Mouse (Mus musculus) myocyte (in vitro differentiated cells): ENCODE measurements around the gene Btn1a1. TPM values are rescaled to one million over a fixed set of nuclear protein-coding genes. Genes with fewer than 3 reads are reported as not detected.

Experiments
- H3K27me3 ChIP-seq: one replicate; pipeline ENCODE4 v1.6.1; 2011; ENCODE audit not compliant: control insufficient read depth, insufficient read depth, insufficient read length
- H3K36me3 ChIP-seq: one replicate; pipeline ENCODE4 v1.6.1; 2011; ENCODE audit not compliant: control insufficient read depth, insufficient read depth
- H3K4me2 ChIP-seq: one replicate; pipeline ENCODE4 v1.6.1; 2011; ENCODE audit warnings: low read depth, control low read depth
- H3K4me3 ChIP-seq: one replicate; pipeline ENCODE4 v1.5.1; 2011; ENCODE audit warnings: mild to moderate bottlenecking, control low read depth, moderate library complexity
- H3K79me2 ChIP-seq: one replicate; pipeline ENCODE4 v1.6.1; 2011; ENCODE audit not compliant: control insufficient read depth, insufficient read depth
- H3ac ChIP-seq: one replicate; pipeline ENCODE4 v1.6.1; 2011; ENCODE audit not compliant: control insufficient read depth, insufficient read length
- CEBPB ChIP-seq: IDR thresholded peaks from 2 replicates; pipeline ENCODE4 v1.6.1; 2011; ENCODE audit warnings: mild to moderate bottlenecking, moderate library complexity; ENCODE audit not compliant: poor library complexity, insufficient read depth, severe bottlenecking
- E2F4 ChIP-seq: IDR thresholded peaks from one replicate; pipeline ENCODE4 v1.6.1; 2011; ENCODE audit warnings: mild to moderate bottlenecking, control low read depth, moderate library complexity; ENCODE audit not compliant: insufficient read depth
- MAX ChIP-seq: IDR thresholded peaks from one replicate; pipeline ENCODE4 v1.6.1; 2011; ENCODE audit warnings: low read depth, mild to moderate bottlenecking, control low read depth
- MYOD1 ChIP-seq, 3 experiments: IDR thresholded peaks; one replicate each; pipeline ENCODE4 v1.6.1; 2011; ENCODE audit warnings: control low read depth in 2 of 3, low read depth in 2 of 3, mild to moderate bottlenecking in 2 of 3, moderate library complexity in 1 of 3; ENCODE audit not compliant: insufficient read length in 2 of 3, control insufficient read depth in 1 of 3
- MYOG ChIP-seq, 3 experiments: IDR thresholded peaks; one replicate each; pipeline ENCODE4 v1.6.1; 2011; ENCODE audit warnings: control low read depth in 2 of 3, low read depth in 2 of 3, mild to moderate bottlenecking in 2 of 3; ENCODE audit not compliant: insufficient read length in 2 of 3, control insufficient read depth in 1 of 3, insufficient read depth in 1 of 3
- POLR2A ChIP-seq: IDR thresholded peaks from one replicate; pipeline ENCODE4 v1.6.1; 2011; ENCODE audit warnings: low read depth, mild to moderate bottlenecking, control low read depth, moderate library complexity; ENCODE audit not compliant: insufficient read length
- POLR2AphosphoS2 ChIP-seq: IDR thresholded peaks from one replicate; pipeline ENCODE4 v1.6.1; 2011; ENCODE audit warnings: low read depth, control low read depth; ENCODE audit not compliant: insufficient read length
- REST ChIP-seq: IDR thresholded peaks from one replicate; pipeline ENCODE4 v1.6.1; 2011; ENCODE audit warnings: mild to moderate bottlenecking, control low read depth, moderate library complexity; ENCODE audit not compliant: insufficient read depth, insufficient read length
- SRF ChIP-seq: IDR thresholded peaks from one replicate; pipeline ENCODE4 v1.6.1; 2011; ENCODE audit warnings: low read depth; ENCODE audit not compliant: control insufficient read depth, insufficient read length
- TCF12 ChIP-seq: IDR thresholded peaks from one replicate; pipeline ENCODE4 v1.6.1; 2011; ENCODE audit warnings: mild to moderate bottlenecking, control low read depth; ENCODE audit not compliant: poor library complexity, insufficient read depth, severe bottlenecking
- TCF3 ChIP-seq: IDR thresholded peaks from one replicate; pipeline ENCODE4 v1.6.1; 2011; ENCODE audit warnings: low read depth, control low read depth; ENCODE audit not compliant: insufficient read length
- USF1 ChIP-seq: IDR thresholded peaks from one replicate; pipeline ENCODE4 v1.6.1; 2011; ENCODE audit warnings: low read depth, mild to moderate bottlenecking, control low read depth, moderate library complexity
- polyA plus RNA-seq: library from polyadenylated mRNA; unstranded; fragments of >200 nt; fragmentation: generic; extraction: Trizol; gene quantifications from one replicate; pipeline ENCODE4 v1.2.1, GENCODE M21; 2012; ENCODE audit warnings: missing spikeins

The Btn1a1 gene
- polyA plus RNA-seq, 1 experiment, result 0.02 TPM

GRCm38 (mm10) chr13:23434426-23434825, 31.3 kb downstream of the Btn1a1 start:
- no peak overlapping the region for H3K4me2 ChIP-seq
- no peaks in the 10 kb centered on the region for H3K79me2 ChIP-seq
- no peak overlapping the region for H3ac ChIP-seq
- TF ChIP-seq SRF (no peak), USF1 (no peak), MAX (no peak), E2F4 (no peak), REST (no peak), MYOG (IDR thresholded peaks at IDR 0.05; ENCODE audit: control insufficient read depth in 1 of 3, insufficient read depth in 1 of 3, insufficient read length in 2 of 3, low read depth in 2 of 3) (no peak), MYOD1 (IDR thresholded peaks at IDR 0.05; ENCODE audit: control insufficient read depth in 1 of 3, insufficient read length in 2 of 3, low read depth in 2 of 3) (no peak), POLR2A (no peak), TCF12 (no peak), POLR2AphosphoS2 (no peak), CEBPB (no peak), TCF3 (no peak)
- no peaks in the 10 kb centered on the region for H3K36me3 ChIP-seq
- no peak overlapping the region for H3K4me3 ChIP-seq
- H3K27me3 ChIP-seq, result no peaks in the 10 kb centered on the region

- no peaks in the 10 kb centered on the region for H3K79me2 ChIP-seq
- H3K4me3 ChIP-seq, result peak overlapping the region; percentile 44
- TF ChIP-seq CEBPB, result no peak
- TF ChIP-seq MAX, result no peak
- TF ChIP-seq SRF, result no peak
- no peak for TF ChIP-seq MYOD1 (IDR thresholded peaks at IDR 0.05; ENCODE audit: control insufficient read depth in 1 of 3, insufficient read length in 2 of 3, low read depth in 2 of 3)
- TF ChIP-seq USF1, result no peak
- H3K36me3 ChIP-seq, result no peaks in the 10 kb centered on the region
- H3K4me2 ChIP-seq, result peak overlapping the region; percentile 79
- H3ac ChIP-seq, result no peak overlapping the region
- no peaks in the 10 kb centered on the region for H3K27me3 ChIP-seq
Observed at GRCm38 (mm10) chr13:23433801-23434200, 31.9 kb downstream of the Btn1a1 start.

- Histone ChIP-seq H3K79me2 (no peaks in the 10 kb centered on the region), H3K27me3 (no peaks in the 10 kb centered on the region), H3K4me2 (peak overlapping the region; percentile 79), H3K4me3 (peak overlapping the region; percentile 44), H3ac (no peak overlapping the region), H3K36me3 (no peaks in the 10 kb centered on the region)
- TF ChIP-seq E2F4, result no peak
- TF ChIP-seq MAX, result no peak
- no peak for TF ChIP-seq TCF3
- no peak for TF ChIP-seq POLR2A
- no peak for TF ChIP-seq MYOG (IDR thresholded peaks at IDR 0.05; ENCODE audit: control insufficient read depth in 1 of 3, insufficient read depth in 1 of 3, insufficient read length in 2 of 3, low read depth in 2 of 3)
- no peak for TF ChIP-seq MYOD1 (IDR thresholded peaks at IDR 0.05; ENCODE audit: control insufficient read depth in 1 of 3, insufficient read length in 2 of 3, low read depth in 2 of 3)
- no peak for TF ChIP-seq POLR2AphosphoS2
- no peak for TF ChIP-seq CEBPB
- TF ChIP-seq REST, result no peak
- no peak for TF ChIP-seq USF1
- TF ChIP-seq TCF12, result no peak
- TF ChIP-seq SRF, result no peak
Observed at GRCm38 (mm10) chr13:23433206-23433605, 32.5 kb downstream of the Btn1a1 start.

- Histone ChIP-seq H3K4me2 (peak overlapping the region; percentile 95), H3K27me3 (no peaks in the 10 kb centered on the region), H3K79me2 (no peaks in the 10 kb centered on the region), H3K4me3 (peak overlapping the region; percentile 44), H3ac (no peak overlapping the region), H3K36me3 (no peaks in the 10 kb centered on the region)
- peak; percentile 51 to 77 (median 65) for TF ChIP-seq MYOD1 (IDR thresholded peaks at IDR 0.05; ENCODE audit: control insufficient read depth in 1 of 3, insufficient read length in 2 of 3, low read depth in 2 of 3)
- no peak for TF ChIP-seq POLR2AphosphoS2
- no peak for TF ChIP-seq E2F4
- no peak for TF ChIP-seq REST
- no peak for TF ChIP-seq TCF3
- TF ChIP-seq TCF12, result no peak
- TF ChIP-seq MYOG (IDR thresholded peaks at IDR 0.05; ENCODE audit: control insufficient read depth in 1 of 3, insufficient read depth in 1 of 3, insufficient read length in 2 of 3, low read depth in 2 of 3), result peak; percentile 13 to 64 (median 40)
- peak; percentile 57 for TF ChIP-seq USF1
- TF ChIP-seq CEBPB, result peak; percentile 49; the same call in 1 of the 2 replicates
- peak; percentile 55 for TF ChIP-seq MAX
- peak; percentile 50 for TF ChIP-seq POLR2A
- no peak for TF ChIP-seq SRF
Observed at GRCm38 (mm10) chr13:23432562-23433201, 33.0 kb downstream of the Btn1a1 start.
